Mouse (Mus musculus): ENCODE data around the gene Epha5.
A peak's percentile ranks its signal among the peaks of the same experiment; 100 is the strongest.

Epha5 gene

DNA sequence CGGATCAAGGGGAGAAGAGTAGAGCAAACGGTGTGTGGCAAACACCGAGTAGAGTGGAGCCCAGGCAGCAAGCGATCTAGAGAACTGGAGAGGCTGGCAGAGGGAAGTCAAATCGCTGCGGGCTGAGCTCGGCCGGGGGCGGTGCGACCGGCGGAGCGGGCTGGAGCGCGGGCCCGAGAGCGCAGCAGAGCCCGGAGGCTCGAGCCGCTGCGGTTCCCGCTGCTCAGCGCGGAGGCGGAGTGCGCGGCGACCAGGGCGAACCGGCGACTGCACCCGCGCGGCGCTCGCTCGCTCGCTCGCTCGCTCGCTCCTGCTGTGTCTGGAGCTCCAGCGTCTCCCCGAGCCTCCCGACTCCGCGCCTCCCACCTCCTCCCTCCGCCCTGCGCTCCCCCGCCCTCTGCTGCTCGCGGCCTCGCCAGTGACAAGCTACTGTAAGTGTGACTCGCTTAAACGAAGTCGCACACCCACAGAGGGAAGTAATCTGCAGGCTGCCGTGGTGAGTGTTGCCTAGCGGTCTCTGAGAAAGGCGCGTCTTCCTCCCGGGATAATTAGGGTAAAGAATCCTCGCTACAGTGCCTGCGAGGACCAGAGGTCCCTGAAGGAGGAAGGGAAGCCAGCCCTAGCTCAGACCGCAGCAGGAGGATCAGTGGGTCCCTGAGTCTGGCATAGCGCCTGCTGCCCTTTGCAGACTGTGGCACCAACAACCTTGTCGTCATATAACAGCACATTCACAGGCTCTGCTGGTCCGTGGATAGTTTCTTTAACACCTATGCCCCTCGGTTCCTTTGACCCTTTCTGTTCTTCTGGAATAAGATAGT is at the start of gene Epha5:
Gene Epha5, minus strand, starts transcription at position 321 of the 818 bp plus-strand sequence.
- peak; percentile 50 for DNase-seq (ENCODE audit: low read depth, low spot score)

DNA sequence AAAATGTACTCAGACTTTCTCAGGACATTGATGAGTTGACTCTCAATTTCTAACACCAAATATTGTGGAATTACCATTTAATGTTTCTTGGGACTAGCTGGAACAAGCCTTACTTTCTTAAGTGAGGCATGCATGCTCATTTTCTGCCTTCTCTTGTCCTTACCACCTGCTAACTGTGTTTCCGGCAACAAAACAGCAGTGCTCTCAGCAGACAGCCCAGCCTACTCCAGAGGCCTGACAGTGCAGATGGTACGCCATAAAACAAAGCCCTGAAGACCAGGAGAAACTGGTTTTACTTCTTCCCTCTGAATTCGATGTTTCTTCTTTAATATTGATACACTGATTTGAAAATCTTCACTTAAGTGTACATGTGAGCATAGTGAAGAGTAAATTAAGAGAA is 39.0 kb upstream of the Epha5 start:
- no peak for DNase-seq (ENCODE audit: low read depth, low spot score)

DNA sequence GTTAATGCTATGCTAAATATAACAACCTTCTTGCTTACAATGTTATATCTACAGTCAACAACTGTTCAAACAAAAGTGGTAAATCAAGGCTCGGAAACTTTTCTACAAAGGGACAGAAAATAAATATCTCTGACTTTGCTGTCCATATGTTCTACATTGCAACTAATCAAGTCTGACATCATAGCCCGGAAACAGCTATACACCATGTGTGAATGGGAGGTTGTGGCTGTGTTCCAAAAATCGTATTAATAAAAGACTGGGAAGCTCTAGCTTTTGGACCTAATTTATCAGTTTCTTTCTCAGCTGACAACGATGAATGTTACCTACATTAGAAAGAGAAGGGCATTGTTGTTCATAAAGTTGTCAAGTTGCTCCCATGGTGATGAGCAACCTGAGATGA is 37.5 kb upstream of the Epha5 start:
- no peak for DNase-seq (ENCODE audit: low read depth, low spot score)

DNA sequence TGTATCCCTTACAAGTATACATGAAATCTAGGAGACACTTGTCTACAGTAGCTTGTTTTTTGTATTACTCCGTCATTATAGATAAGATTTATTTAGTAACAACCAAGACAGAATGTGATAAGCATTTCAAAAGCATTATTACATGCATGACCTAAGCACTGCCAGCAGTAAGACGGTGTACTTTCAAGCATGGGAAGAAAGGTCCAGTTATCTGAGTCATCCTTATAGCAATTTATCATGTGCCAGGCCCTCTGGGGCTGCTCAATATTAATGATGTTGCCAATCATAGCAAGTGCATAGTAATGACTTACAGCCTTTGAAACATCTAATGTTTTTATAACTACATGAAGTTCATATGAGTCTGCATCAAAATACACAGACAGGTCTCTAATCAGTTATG is 36.7 kb upstream of the Epha5 start:
- no peak for DNase-seq (ENCODE audit: low read depth, low spot score)

DNA sequence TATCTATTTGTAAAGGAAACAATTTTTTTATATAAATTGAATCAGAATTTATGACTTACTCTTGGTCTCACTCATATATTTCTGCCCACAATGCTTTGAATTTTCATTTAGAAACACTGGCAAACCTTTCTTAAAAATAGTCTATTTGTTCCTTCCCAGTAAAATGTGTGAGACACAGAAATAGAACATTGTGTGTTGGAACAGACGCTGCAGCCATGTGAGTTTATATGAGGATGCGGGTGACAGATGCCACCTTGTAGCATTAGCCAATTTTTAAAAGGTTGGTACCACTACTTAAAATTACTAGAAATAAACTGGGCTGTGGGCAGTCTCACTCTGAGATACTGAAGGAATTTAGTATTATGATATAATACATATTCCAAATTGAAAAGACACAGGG is 23.1 kb upstream of the Epha5 start:
- no peak for DNase-seq (ENCODE audit: low read depth, low spot score)

DNA sequence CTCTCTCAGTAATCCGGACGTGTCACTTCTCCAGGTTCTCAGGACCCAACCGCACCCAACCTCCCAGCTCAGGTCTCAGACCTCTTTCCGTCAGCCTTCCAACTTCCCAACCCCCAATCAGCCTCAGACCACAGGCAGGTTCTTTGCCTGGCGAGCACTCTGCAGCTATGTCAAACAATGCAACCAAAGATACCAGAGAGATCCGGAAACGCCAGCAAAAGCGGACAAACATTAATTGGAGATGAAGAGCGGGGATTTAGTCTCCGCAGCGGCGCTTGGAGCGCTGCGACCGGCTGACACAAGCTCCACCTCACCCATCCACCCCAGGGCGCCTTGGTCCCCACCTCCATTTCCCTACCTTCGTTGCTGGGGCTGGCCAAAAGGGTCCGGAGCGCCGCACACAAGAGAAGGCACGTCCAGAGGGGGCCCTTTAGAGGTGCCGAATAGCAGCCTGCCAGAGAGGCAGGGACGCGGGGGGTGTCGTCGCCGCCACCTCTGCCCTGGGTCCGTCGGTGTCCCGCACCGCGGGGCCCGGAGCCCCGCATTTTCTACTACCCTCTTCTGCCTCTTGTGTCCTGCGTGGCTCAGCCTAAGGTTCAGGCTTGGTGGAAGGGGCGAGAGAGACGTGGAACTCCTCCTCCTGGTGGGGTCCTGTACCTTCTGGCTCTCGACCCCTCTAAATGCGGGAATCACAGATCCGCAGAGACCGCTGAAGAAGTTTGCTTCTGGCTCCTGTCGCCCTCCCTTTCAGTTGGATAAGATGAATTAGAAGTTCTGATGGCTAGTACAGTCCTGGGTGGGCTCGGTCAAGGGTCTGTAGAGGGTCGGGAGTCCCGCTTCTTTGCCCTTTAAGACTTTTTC is 991 bp downstream of the Epha5 start:
- peak; percentile 20 for DNase-seq (ENCODE audit: low read depth, low spot score)

DNA sequence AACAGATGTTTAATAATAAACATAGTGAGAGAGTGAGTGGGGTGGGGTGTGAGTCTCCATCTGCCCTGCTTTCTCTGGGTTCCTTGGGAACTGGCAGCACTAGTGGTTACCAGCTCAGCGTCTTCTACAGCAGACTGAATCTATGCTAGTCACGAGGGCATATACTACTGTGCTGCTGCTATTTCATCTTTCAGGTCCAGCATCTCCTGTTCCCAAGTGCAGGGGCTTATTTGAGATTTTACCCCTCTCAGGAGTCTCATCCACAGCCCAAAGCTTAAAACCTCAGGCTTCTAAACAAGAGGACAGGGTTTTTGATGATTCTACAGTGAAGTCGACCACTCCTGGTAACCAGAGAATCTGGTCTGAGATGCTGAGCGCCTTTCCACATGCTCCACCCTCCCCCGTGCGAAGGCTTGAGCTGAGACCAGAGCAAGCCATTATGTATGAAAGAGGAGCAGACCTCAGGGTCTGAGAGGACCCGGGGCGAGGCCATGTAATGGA is 2.2 kb downstream of the Epha5 start:
- DNase-seq (ENCODE audit: low read depth, low spot score), result no peak

DNA sequence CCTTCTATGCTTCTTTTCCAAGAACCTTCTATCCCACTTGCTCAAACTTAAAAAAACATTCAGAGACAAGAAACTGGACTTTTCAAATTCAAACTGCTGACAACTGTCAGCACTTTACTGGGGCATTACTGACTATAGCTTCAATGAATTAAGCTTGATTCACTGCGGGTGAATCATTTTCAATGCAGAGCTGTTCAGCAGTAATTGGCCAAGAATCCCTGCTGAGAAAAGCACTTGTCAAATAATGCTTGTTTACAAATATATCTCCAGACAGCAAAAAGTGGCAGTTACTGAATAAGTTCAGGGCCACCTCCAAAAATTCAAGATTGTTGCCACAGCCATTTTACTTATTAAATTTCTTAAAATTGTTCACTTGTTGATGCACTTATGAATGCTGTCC is 4.2 kb downstream of the Epha5 start:
- DNase-seq (ENCODE audit: low read depth, low spot score), result no peak

DNA sequence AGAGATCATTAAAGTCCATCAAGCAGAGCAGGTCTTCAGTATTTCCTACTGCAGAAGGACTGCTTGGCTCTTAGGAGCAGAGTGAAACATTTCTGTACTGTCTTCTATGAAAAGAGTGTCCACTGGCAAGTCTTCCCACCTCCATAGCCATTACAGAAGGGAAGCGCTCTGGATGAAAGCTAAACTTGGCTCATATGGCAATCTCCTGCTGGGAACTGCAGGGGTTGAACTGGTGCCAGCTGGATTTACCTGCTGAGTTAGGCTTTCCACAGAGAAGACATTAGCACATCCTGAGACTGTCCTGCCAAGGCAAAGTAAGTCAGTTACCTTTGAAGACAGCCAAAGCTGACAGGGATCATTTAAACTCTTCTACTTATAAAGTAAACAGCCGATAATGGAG is 8.8 kb downstream of the Epha5 start:
- no peak for DNase-seq (ENCODE audit: low read depth, low spot score)

DNA sequence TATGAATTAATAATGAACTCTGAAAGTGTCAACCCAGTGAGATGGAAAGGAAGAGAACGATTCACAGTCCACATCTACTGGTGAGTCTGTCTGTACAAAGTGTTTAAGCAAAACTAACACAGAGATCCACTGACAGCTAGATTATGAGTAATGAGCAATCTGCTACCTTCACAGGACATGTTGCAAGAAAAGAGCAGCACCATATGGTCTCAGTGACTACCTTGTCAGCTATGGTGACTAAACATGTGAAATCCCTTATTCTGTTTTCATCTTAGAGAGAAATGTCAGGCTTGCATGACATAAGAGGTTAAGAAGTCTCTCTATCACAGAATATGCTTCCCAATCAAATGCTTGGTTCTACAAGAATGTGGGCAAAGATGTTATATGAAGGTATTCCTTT is 20.1 kb downstream of the Epha5 start:
- no peak for DNase-seq (ENCODE audit: low read depth, low spot score)

DNA sequence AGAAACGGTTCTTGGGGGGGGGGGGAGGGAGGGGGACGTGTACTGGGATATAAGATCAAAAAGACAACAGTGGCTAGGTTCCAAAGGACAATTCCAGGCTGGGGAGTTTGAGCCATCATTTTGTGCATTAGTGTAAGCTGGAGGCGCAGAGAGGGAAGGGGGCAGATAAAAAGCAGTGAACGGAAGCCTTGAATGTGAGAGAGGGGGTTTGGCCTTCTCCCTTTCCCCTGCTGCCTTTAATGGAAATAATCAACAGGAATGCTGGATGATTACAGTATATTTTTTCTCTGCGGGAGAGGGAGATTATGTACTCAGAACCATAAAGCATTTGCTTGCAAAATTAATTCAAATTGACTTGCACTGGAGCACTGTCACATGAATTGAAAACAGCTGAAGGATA is 51.8 kb downstream of the Epha5 start:
- DNase-seq (ENCODE audit: low read depth, low spot score), result no peak

DNA sequence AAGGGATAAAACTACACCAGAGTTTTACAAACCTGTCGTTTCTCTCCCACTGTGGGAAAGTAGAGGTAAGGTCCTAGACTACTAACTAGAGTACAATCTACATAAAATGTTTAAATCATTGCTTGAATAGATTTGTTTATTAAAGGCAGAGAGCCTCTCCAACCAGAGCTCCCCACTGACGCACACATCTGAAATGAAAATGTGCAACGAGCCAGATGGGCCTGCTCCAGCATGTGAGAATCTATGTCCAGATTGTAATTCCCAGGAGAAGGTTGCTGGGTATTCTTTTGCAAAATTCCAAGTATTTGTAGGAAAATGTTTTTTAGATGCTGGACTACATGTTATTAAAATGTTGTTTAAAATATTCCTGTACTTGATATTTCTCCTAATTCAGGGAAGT is 57.8 kb downstream of the Epha5 start:
- no peak for DNase-seq (ENCODE audit: low read depth, low spot score)

DNA sequence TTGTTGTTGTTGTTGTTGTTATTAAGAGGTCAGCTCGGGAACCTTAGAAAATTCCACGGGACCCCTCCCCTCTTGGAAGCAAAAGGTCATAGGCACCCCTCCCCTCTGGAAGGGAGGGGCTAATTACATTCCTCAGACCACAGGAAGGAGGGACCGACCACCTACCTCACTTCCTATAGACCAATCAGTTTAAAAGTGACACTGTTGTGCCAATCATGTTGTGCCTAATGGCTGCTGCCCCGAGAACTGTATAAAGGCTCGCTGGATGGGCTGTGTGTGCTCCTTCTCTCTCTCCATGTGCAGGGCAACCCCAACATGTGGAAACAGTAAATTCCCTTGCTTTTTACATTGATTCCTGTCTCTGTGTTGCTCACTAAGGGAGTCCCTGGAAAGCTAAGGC is 64.1 kb downstream of the Epha5 start:
- DNase-seq (ENCODE audit: low read depth, low spot score), result no peak

DNA sequence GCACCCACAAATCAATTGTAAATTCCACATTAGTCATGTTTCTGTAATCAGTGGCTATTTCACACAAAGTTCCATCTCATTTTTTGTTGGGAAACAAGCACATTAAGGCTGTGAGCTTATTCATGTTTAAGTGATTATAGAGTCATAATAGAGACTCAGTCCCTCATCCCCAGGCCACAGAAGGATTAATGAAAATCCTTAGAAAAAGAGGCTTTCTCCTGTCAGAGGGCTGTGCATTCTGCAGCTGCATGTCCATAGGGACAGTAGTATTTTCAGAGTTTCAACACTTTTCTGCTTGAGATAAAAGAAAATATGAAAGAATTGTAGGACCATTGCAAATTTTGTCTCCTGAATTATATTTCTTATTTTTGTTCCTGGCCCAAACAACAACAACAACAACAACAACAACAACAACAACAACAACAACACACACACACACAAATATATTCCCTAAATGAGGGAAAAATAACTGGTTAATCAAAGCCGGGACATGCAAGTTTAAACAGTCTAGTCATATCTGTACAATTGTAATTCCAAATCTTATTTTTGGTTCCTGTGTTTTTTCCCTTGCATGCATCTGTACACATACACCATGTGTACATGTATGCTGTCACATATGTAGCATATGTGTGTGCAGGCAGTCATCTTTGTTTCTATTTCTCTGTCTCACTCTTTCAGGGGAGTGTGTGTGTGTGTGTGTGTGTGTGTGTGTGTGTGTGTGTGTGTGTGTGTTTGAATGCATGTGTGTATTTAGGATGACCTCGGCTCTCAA is 70.3 kb downstream of the Epha5 start:
- DNase-seq (ENCODE audit: low read depth, low spot score), result no peak

DNA sequence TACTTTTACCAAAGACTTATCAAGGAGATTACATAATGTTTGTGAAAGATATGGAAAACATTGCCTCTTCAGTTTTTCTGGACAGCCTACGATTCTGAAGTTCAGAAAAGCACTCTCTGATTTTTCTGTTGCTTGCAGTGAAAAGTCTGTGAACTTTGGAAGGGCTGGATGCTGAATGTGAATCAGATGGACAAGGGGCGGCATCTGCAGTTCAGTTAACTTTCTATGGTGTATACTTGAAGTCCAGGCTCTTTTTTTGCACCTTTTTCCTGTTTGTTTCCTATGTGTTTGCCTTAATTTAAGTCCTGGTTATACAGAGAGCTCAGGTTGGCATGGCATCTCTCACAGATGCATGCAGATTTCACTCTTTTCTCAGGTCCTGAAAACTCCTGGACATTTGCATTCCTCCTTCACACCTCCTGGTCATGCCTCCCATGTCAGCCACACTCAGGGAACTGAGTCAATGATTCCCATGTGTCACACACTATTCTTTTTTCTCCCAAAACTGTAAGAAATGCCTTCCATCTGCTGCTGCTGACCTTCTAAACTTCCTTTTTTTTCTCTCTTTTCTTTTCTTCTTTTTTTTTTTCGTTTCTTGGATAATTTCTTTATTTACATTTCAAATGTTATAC is 81.2 kb downstream of the Epha5 start:
- DNase-seq (ENCODE audit: low read depth, low spot score), result no peak

DNA sequence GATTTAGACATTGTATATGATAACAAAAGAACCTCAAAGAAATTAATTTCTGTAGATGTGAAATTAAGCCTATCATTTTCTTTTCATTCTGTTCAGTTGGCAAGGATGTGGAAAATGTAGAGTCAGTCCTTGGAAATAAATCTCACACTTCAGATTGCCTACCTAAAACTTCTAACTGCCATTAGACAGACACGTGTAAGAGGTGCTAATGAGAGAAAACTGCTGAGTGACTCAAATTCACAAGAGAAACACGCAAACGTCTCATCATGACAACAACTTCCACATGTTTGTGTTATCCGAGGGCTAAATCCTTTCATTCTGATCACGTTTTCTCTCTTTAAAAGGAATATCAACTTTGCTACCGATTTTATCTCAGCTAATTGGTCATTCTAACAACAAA is 82.7 kb downstream of the Epha5 start:
- DNase-seq (ENCODE audit: low read depth, low spot score), result no peak

DNA sequence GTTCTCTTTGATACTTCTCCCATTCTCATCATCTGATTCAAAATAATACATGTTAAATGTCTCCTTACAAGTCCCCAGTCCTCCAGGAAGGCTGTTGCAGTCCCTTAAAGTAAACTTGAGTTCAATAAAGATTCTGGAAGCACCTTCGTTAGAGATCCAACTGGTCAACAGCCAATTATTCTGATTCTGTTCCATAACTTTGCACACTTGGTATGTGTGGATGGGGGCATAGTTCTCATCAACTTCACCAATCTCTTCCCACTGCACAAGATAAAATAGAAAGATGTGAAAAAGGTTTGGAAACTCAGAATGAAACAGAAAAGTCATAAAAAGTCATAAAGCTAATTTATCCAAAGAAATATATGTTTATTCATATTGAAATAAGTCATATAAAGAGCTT is 85.6 kb downstream of the Epha5 start:
- DNase-seq (ENCODE audit: low read depth, low spot score), result no peak

DNA sequence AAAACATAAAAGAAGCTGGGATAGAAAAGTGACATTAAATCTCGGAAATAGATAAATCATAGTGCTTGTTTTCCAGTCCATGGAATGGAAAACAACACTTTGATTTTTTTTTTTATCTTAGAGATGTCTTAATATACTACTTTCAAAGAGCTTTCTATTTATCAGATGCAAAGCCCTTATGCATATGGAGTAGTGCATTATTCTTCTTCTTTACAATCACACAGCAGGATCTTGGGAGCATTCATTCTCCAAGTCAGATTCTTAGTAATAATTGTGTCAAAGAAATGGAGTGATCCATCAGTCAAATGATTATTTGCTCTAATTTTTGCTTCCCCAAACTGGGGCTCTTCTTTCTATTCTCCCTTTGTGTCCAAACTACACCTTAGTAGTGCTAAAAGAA is 96.6 kb downstream of the Epha5 start:
- DNase-seq (ENCODE audit: low read depth, low spot score), result no peak

DNA sequence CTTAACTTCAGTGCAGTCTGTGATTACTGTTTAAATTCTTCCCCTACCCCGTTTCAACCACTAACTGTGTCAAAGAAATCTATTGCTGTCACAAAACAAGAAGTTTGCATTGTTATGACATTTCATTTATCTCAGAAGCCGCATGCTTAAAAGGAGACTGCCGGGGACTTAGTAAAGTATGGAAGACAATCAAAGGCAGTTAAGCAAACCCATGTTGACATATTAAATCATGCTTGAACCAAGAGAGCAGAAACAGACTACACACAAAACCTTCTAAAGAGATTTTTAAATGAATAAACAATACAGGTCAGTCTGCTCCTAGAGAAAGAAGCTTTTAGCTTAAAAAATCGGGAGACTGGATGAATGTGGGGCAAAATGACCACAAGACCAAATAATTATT is 97.0 kb downstream of the Epha5 start:
- DNase-seq (ENCODE audit: low read depth, low spot score), result no peak

DNA sequence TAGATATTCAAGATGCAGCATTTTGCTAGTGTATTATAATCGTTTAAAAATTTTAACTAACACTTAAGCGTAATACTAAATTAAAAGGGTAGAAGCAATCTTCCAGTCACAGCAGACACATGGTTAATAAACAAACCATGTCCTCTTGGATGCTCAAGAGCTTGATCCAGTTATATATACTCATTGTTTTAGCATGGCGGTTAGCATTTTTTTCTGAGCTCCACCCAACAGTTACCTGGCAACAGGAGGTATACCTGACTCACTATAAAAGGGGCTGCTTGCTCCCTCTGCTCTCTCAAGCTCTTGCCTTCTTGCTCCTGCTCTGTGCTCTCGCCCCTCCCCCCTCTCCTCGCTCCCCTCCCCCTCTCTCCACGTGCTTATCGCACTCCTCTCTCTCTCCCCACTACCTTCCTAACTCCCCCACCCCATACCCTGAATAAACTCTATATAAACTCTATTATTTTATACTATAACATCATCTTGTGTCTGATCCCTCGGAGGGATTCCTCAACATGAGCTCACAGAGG is 98.3 kb downstream of the Epha5 start:
- no peak for DNase-seq (ENCODE audit: low read depth, low spot score)

DNA sequence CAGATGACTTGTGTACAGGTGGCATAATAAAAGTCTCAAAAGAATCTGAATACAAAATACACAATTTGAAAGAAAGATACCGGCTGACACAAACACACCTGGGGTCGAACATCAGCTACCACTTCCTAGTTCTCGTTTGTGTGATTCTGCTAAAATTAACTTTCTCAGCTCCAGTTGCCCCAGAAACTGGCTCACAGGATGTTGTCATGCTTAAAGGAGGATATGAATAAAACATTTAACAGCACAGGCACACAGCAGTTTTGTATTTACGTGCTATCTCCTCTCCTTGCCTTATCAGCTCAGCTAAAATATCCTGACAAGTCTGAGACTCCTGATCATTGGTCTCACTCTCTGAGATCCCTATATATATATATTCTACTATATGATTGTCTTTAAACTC is 99.3 kb downstream of the Epha5 start:
- DNase-seq (ENCODE audit: low read depth, low spot score), result no peak
